Mouse (Mus musculus): ENCODE results near the gene Acvr1c. TPM values are rescaled to one million over a fixed set of nuclear protein-coding genes. Genes with fewer than 3 reads are reported as not detected.

The Acvr1c gene
- total RNA-seq (2014; rRNA removed) (0.31 and 0.50 TPM in 2 replicates), polyA plus RNA-seq (2015; fragmentation: Nextera tagmentation; extraction: Ambion mirVana) (0.23 and 0.59 TPM in 2 replicates)

DNA sequence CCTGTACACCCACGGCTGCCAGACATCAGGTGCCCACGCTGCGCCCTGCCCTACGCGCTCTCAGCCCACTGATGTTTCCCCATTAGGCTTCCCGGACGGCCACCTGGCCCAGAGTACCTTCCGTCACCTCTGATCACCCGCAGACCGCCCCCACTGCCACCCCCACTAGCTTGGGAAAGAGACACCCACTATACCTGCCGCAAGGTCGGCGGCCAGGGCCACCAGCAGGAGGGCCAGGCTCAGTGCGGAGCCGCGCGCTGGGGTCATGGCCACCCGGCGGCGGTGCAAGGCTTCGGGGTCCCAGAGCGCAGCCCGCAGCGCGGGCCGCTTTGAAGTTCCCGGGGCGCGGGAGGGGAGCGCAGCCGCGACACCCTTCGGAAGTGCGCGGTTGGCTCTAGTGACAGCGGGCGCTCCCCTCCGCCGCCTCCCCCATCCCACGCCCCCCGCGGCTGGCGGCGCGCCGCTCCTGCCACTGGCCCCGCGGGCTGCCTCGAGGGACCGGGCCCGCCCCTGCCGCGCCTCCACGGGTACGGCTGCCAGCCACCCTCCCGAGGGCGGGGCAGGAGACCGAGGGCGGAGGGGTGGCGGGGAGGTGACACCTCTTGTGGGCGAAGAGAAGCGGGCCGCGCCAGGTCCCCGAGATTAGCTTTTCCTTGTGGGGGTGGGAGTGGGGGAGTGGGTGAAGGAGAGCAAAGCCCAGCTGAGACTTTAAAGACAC is at the start of gene Acvr1c:
TSS of gene Acvr1c (minus strand) at position 482 of the 718 bp plus-strand sequence.
- Histone ChIP-seq H3K27ac (no peak within 1 kb of the TSS), H3K4me3 (ENCODE audit: low read length) (peak within 1 kb of the TSS; percentile 67), H3K27me3 (ENCODE audit: insufficient read depth, low read length) (no peaks in the 10 kb centered on the region), H3K9ac (replicated peaks; ENCODE audit: low read length) (peak within 1 kb of the TSS; percentile 47), H3K36me3 (ENCODE audit: insufficient read depth, low read length) (no peaks in the 10 kb centered on the region), H3K9me3 (ENCODE audit: low read length) (no peaks in the 10 kb centered on the region), H3K4me1 (ENCODE audit: insufficient read depth, low read length) (peaks cover 7% of the 10 kb centered on the region; the same call in 1 of the 2 replicates), H3K4me2 (ENCODE audit: low read depth, low read length) (peak within 1 kb of the TSS; percentile 100)
- ATAC-seq (peak; percentile 78), DNase-seq (ENCODE audit: low spot score) (peak; percentile 55)
- TF ChIP-seq CTCF (IDR thresholded peaks at IDR 0.05; ENCODE audit: low read depth), result no peak
- WGBS, result under 1% methylated on average over 56 of the region's 65 CpGs

DNA sequence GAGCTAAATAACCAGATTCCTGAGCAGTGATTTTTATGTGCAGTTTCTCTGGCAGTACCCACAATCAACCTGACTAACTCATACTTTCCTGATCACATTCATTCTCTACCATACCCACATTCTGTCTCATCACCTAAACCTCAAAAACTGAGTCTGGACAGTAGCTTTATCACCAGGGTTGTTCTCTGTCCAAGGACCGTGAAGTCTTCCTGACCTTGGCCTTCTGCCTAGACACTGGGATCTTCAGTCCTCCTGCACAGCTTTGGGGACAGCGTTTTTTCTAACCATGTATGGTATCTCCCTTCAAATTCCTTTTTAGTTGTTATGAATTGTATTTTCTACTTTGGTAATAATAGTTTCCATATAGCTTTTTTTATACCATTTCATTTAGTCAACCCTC is 45.8 kb upstream of the Acvr1c start:
- ATAC-seq (no peak), DNase-seq (ENCODE audit: low spot score) (no peak)
- no peak overlapping the region for H3K27ac ChIP-seq
- no peak overlapping the region for H3K9ac ChIP-seq (replicated peaks; ENCODE audit: low read length)
- no peaks in the 10 kb centered on the region for H3K27me3 ChIP-seq (ENCODE audit: insufficient read depth, low read length)
- 83% methylated on average over 2 of the region's 2 CpGs for WGBS
- H3K9me3 ChIP-seq (ENCODE audit: low read length), result no peaks in the 10 kb centered on the region
- TF ChIP-seq CTCF (IDR thresholded peaks at IDR 0.05; ENCODE audit: low read depth), result no peak
- H3K4me3 ChIP-seq (ENCODE audit: low read length), result no peak overlapping the region
- H3K4me1 ChIP-seq (ENCODE audit: insufficient read depth, low read length), result no peaks in the 10 kb centered on the region
- H3K36me3 ChIP-seq (ENCODE audit: insufficient read depth, low read length), result no peaks in the 10 kb centered on the region
- no peak overlapping the region for H3K4me2 ChIP-seq (ENCODE audit: low read depth, low read length)

DNA sequence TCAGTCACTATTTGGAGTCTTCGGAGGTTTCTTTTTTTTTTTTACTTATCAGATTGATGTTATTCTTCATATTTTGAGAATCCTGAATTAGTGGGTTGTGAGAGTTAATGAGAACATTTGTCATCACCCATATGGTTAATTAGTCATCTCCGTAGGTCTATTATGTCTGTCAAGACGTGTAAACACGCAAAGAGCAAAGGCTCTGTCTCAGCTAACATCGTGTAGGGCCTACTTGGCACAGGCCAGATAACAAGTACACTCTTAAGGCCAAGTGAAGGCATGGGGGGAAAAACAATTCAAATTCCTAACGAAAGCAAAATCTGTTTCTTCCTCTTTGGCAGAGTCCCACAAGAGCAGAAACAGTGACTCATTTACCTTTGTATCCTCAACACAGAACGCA is 30.9 kb upstream of the Acvr1c start:
- Histone ChIP-seq H3K27ac (no peak overlapping the region), H3K9me3 (ENCODE audit: low read length) (no peaks in the 10 kb centered on the region), H3K4me2 (ENCODE audit: low read depth, low read length) (no peak overlapping the region), H3K36me3 (ENCODE audit: insufficient read depth, low read length) (no peaks in the 10 kb centered on the region), H3K9ac (replicated peaks; ENCODE audit: low read length) (no peak overlapping the region), H3K4me3 (ENCODE audit: low read length) (no peak overlapping the region), H3K27me3 (ENCODE audit: insufficient read depth, low read length) (no peaks in the 10 kb centered on the region), H3K4me1 (ENCODE audit: insufficient read depth, low read length) (no peaks in the 10 kb centered on the region)
- ATAC-seq (no peak), DNase-seq (ENCODE audit: low spot score) (no peak)
- WGBS, result 71% methylated on average over 7 of the region's 7 CpGs
- no peak for TF ChIP-seq CTCF (IDR thresholded peaks at IDR 0.05; ENCODE audit: low read depth)

DNA sequence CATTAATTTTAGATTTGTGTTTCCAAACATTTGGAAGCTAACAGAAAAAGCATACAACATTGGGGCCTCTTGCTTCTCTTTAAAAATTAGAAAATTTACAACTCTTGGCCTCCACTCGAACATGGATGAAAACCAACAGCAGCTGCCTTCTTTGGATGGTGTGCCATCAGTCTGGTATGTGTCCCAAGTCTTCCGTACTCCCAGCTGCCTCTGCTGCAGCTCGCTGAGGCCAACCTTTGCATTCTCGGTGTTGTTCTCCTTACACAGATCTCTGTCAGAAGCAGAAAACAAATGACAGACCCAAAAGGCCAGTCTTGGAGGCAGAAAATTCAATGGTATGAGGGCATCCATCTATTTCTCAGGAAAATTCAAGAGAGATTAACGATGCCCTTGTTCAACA is 22.3 kb upstream of the Acvr1c start:
- no peak for ATAC-seq

DNA sequence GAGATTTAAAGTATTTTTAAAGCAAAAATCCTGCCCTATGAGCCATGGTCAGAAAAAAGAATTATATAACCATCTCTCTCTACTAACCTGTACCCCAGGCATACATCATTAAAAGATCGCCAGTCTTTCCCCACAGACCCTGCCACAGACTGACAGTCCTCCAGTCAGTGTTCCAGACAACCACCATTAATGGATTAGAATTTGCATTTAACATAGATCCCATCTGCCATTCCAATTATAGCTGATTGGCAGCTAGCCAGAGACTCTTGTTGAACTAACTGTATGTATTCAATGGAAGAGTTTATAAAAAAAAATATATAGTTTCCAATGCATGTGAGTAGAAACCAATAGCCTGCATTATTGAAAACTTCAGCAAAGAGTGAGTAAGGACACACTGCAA is 21.8 kb upstream of the Acvr1c start:
- 31% methylated on average over 1 of the region's 1 CpGs for WGBS
- DNase-seq (ENCODE audit: low spot score), result peak; percentile 41
- no peak for ATAC-seq
- Histone ChIP-seq H3K4me3 (ENCODE audit: low read length) (no peak overlapping the region), H3K36me3 (ENCODE audit: insufficient read depth, low read length) (no peaks in the 10 kb centered on the region), H3K4me1 (ENCODE audit: insufficient read depth, low read length) (no peaks in the 10 kb centered on the region), H3K27ac (no peak overlapping the region), H3K4me2 (ENCODE audit: low read depth, low read length) (no peak overlapping the region), H3K27me3 (ENCODE audit: insufficient read depth, low read length) (no peaks in the 10 kb centered on the region), H3K9me3 (ENCODE audit: low read length) (no peaks in the 10 kb centered on the region), H3K9ac (replicated peaks; ENCODE audit: low read length) (no peak overlapping the region)
- TF ChIP-seq CTCF (IDR thresholded peaks at IDR 0.05; ENCODE audit: low read depth), result no peak

More for the DNA sequence above, 22.3 kb upstream of the Acvr1c start:
- Histone ChIP-seq H3K36me3 (ENCODE audit: insufficient read depth, low read length) (no peaks in the 10 kb centered on the region), H3K4me3 (ENCODE audit: low read length) (no peak overlapping the region), H3K4me2 (ENCODE audit: low read depth, low read length) (no peak overlapping the region), H3K27me3 (ENCODE audit: insufficient read depth, low read length) (no peaks in the 10 kb centered on the region), H3K4me1 (ENCODE audit: insufficient read depth, low read length) (no peaks in the 10 kb centered on the region), H3K27ac (no peak overlapping the region), H3K9ac (replicated peaks; ENCODE audit: low read length) (no peak overlapping the region), H3K9me3 (ENCODE audit: low read length) (no peaks in the 10 kb centered on the region)
- no peak for TF ChIP-seq CTCF (IDR thresholded peaks at IDR 0.05; ENCODE audit: low read depth)
- no peak for DNase-seq (ENCODE audit: low spot score)
- 44% methylated on average over 5 of the region's 5 CpGs for WGBS

DNA sequence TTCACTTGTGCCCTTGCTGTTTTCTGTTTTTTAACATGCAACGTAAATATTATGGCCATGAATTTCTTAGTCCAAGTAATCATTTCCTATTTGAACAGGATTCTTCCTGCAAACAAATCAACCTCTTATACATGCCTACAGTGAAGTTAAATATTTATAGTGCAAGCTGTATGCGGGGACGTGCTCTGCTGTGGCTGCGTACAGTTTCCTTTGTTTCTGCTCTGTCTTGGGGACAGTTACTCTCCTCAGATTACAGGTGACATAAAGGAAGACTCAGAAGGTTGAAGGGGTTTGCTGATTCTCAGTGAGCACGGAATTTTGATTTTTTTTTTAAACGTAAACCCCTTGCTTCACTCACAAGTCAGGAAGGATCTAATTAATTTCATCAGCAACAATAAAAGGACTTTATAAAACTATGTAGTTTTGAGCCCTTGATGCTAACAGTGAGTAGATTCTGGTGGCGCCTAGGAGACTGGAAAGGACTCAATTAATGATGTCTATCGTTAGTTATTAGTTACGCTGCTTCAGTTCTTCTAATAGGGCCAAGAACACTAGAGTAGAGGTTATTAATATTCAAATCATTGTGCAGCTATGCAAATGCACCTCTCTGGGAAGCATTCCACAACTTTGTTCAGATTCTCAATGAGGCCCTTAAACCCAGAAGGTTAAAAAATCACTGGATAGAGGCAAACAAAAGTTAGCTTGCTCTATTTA is 19.9 kb upstream of the Acvr1c start:
- Histone ChIP-seq H3K9ac (replicated peaks; ENCODE audit: low read length) (no peak overlapping the region), H3K36me3 (ENCODE audit: insufficient read depth, low read length) (no peaks in the 10 kb centered on the region), H3K4me2 (ENCODE audit: low read depth, low read length) (no peak overlapping the region), H3K9me3 (ENCODE audit: low read length) (no peaks in the 10 kb centered on the region), H3K27me3 (ENCODE audit: insufficient read depth, low read length) (no peaks in the 10 kb centered on the region), H3K27ac (peak overlapping the region; percentile 20; the same call in 1 of the 2 replicates), H3K4me1 (ENCODE audit: insufficient read depth, low read length) (no peaks in the 10 kb centered on the region), H3K4me3 (ENCODE audit: low read length) (no peak overlapping the region)
- peak; percentile 71; the same call in 1 of the 2 replicates for ATAC-seq
- TF ChIP-seq CTCF (IDR thresholded peaks at IDR 0.05; ENCODE audit: low read depth), result no peak
- 36% methylated on average over 9 of the region's 9 CpGs for WGBS
- DNase-seq (ENCODE audit: low spot score), result peak; percentile 13

Measured in hindbrain, postnatal 0 days (tissue).